Mouse (Mus musculus) right cerebral cortex, postnatal 36 days (tissue): Measurements from ENCODE around the gene Ccdc162.
"Not testable (repeated sequence)": the region's sequence is repeated elsewhere in the genome, so short reads cannot be mapped to it uniquely, and the experiment has no call there.

ENCODE experiments used
- DNase-seq, 2 experiments: peaks; one replicate each; pipeline ENCODE4 v3.0.0; 2022; ENCODE audit warnings: low spot score in 2 of 2, mixed read lengths in 1 of 2

Ccdc162 gene

DNA sequence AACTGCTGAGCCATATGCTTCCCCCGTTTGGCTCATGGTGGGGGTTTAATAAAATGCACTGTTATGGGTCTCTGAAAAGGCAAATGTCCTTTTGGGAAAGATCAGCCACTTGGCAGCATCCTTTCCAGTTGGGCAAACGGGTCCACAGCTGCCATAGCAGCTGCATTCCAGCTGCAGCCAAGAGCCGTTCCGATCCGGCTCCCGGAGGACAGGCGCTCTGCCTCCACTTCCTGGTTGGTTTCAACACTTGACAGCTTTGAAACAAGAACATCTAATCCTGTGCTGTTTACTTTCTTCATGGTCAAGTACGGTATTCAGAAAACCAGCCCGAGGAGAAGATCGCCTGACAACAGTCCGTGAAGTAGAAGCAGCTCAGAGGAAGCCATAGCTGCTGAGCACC lies 19.4 kb downstream of the Ccdc162 start:
- DNase-seq, result no peak

DNA sequence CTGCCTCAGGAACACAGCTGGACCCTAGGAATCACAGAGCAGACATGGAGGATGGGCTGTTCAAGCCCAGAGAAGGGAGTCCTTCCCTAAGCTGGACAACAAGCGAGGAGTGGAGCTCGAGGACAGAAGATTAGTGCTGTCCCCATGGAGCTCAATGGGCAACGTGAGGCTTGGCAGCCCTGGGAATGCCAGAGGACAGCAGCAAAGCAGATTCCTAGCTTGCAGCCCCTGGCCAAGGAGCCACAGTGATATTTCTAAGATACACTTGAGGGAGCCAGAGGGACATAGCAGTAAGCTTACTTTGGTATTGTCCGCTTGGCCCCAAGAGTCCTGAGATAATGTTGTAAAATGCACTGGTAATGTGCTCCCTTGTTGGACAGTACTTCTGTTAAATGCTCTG lies 25.5 kb downstream of the Ccdc162 start:
- no peak for DNase-seq

DNA sequence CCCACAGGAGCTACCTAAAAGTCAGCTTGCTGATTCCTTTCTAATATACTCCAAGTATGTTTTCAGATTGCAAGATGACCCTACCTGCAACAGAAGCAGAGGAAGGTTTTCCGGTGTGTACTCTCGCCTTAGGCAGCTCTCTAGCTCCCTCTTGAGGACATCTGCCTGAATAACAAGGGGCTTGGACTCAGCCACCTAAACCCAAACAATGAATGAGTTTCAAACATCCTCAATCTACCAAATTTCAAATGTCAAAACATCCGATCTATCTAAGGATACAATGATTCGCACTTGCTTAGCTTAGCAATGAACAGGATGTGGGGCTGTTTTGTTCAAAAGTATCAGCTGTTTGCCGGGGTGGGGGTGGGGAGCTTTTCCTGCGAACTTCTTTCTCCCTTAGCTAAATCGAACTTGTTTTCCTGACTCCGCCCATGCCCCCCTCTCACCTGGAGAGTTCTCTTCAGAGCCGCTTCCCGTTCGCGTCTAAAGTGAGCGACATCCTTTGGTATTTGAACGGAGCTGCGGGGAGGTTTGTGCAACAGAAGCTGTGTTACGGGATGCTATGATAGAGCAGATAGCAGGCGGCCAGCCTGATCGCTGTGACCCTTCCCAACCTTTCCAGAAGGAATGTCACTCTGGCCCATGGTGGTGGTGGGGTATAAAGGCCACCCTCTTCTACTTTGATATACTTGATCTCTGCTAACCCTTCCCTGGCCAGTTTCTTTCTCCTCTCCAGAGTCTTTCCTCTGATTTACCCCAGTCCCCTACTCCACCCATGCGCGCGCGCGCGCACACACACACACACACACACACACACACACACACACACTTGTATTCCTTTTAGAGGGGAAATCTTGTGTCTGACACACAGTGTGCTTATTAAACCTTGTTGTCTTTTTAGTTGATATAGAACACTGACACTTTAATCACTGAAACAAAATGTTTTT lies 26.2 kb downstream of the Ccdc162 start:
- peak; percentile 15 to 16 for DNase-seq

DNA sequence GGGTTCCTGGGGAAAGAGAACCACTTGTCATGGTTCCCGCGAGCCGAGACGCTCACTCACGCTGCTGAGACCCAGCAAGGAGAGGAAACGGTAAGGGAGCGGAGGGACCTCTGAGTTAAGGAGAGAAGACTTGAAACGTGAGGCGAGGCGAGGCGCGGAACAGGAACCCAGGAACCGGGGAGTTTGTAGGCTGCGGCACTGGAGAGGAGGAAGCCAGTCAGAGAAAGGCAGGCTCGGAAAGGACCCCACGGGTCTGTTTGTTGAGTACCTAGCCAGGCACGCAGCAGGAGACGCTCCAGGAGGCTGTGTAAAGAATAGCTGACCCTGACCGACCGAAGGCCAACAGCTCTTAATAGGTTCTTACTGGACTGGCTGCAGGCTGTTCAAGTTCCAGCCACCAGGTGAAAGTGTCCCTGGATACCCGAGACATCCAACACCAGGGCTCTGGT lies 31.9 kb downstream of the Ccdc162 start:
- DNase-seq, result no peak

DNA sequence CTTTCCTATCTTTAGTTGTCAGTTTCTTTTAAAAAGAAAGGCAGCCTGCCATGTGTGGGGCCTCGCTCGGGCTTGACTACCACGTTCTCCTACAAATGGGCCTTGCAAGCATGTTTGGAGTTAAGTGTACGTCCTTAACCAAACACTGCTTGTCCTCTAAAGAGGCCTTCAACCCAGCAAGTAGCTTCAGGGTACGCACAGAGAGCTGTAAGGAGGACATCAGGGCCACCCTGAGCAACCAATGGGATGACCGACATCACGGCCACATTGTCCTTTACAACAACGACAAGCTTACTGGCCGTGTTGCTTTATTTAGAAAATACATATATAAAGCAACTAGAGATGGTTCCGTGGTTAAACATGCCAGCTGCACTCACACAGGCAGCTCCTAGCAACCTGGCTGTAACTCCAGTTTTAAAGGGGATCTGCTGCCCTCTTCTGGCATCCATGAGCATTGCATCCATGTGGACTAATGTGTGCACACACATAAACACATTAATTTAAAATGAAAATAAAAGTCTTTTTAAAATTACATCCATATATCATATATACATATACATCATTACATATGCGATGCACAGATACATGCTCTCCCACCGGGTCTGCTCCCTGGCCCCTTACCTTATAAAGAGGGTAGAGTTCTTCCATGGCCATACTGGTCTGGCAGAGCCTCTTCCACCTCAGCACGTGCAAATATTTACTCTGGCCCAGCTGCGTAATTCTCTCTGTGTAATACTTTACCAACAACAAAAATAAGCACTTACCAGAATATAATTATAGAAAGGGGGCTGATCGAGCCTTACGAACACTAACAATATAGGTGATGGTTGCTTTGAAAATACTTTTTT lies 33.7 kb downstream of the Ccdc162 start:
- DNase-seq, result peak; percentile 71 to 72

DNA sequence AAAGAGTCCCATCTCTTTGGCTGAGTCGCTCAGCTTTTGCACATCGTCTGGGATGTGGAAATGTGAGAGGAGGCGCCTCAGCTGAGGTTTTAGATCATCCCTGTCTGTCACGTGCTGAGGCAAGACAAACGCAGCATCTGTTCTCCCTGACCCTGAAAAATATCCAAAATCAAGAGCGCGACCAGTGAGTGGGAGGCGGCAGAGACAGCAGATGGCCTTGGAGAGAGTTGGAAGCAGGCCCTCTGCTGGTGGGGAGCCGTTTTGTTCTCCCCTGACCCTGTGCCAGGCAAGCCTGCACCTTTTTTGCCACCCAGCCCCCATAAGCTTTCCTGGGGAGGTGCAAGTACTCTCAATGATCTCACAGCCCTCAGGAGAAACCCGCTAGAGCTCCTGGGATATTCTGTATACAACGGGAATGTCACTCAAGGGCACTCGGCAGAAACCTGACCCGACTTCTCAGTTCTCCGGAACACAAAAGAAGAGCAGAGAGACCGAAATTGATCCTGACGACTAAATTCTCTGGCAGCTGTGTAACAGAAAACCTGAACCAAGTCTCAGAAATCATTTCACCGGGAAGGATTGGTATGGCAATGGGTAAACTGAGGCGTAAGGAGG lies 37.6 kb downstream of the Ccdc162 start:
- peak; percentile 64 to 72 for DNase-seq

DNA sequence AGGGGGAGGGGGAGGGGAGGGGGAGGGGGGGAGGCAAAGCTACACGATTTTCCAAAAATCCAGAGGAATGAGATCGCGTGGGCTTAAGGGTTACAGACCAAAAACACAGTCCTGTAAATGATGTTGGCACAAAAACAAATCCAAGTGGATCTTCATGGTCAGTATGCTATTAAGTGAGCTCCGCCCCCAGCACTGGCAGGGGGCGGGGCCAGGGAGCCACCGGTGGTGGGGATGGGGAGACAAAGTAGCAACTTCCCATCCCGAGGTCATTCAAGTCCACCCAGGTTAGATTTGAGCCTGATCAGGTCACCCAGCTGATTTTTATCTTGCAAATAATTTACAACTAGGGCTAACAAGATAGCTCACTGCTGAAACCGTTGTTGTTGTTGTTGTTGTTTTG lies 39.0 kb downstream of the Ccdc162 start:
- no peak for DNase-seq

DNA sequence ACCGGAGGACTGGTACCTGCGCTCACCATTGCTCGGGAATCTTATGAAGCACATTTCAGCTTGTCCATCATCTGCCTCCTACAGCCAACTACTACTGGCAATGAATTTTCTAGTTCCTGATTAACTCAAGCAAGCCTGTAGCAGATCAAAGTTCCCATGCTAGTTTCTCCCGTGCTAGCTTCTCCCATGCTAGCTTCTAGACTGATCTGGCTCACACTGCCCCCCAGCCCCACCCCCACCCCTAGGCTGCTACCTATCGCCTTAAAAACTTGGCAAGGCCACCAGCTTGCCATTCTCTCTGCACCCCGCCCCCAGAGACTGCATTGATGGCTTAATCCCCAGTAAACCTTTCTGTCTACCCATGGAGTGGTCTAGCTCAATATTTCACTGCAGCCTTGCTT lies 39.8 kb downstream of the Ccdc162 start:
- DNase-seq, result no peak

DNA sequence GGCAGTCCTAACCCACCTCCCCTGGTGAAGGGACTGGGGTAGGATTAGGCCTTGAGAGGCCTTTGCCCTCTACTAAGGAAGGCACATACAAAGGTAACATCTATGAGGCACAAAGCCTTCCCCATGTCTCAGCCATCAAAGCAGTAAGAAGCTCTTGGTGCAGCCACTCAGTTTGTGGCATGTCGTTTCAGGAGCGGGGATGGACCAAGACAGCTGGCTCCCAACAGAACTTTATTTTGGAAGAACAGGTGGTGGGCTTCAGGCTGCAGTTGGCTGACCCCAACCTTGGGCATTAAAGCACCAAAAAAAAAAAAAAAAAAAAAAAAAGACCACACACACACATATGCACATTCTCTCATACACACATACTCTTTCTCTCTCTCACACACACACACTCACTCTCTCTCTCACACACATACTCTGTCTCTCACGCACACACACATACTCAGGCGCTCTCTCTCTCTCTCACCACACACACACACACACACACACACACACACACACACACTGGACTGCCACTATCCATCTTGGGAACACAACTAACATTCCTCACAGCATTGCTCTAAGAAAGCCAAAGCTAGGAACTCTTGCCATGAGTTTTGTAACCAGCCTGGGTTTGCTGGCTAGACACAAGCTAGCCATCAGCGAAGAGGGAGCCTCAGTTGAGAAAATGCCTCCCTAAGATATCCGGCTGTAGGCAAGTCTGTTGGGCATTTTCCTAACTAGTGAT lies 40.4 kb downstream of the Ccdc162 start:
- no peak for DNase-seq

DNA sequence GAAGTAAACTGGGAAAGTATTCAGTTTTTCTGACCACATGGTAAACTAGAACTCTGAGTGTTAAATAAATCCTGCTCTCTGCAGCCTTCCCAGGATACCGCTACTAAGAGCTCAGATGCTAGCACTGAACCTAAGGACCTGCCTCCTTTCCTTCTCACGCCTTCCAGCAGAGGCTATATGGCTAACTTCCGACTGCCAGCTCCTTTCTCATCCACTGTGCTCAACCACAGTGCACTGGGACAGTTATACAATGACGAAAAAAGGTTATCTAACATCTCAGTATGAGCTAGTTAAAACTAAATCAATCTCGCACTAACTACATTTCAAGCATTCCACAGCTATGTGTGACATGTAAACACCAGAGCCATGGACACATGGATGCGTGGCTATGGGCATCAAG lies 41.2 kb downstream of the Ccdc162 start:
- no peak for DNase-seq

DNA sequence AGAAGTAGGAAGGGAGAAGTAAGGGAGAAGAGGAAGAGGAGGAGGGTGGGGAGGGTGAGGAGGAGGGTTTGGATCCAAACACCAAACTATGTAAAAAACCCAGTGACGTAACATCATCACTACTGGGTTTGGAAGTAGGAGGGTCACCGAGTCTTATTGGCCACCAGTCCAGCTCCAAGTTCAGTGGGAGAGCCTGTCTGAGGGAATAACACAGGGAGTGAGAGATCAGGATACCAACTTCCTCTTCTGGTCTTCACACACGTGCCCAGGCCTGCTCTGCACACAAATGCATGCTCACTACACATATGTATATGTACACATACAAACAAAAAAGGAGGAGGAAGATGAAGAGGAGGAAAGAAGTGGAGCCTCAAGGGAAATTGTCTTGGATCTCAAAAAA lies 42.1 kb downstream of the Ccdc162 start:
- no peak for DNase-seq

DNA sequence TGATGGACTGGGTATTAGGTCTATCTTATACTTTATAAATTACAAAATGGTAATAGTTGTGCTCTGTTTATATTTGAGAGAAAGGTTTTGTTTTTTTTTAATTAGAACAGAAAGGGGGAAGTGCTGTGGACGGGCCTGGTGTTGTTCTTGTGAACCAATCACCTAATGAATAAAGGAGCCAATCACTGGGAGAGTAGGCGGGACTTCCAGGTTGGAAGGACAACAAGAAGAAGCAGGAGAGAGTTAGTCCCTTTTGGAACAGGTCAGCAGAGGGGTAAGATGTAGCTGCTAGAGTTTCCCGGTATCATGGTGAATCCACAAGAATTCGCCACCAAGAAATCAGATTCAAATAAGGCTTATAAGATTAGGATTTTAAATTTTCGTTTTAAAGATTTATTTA lies 46.2 kb downstream of the Ccdc162 start:
- no peak for DNase-seq

DNA sequence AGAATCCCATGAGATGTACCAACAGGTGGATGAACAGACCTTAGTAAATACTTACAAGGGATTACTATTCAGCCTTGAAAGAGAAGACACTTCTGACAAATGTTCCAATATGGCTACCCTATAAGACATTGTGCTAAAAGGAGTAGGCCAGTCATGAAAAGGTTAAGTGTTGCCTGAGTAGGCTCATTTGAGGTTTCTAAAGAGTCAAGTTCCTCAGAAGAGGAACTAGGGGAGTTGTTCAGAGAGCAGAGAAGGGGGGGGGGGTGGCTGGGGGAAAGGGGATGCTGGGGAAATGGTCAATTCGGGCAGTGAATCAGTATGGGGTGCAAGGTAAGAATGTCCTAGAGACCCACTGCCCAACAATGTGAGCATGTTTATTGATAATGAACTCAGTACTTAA lies 50.9 kb downstream of the Ccdc162 start:
- DNase-seq, result no peak

DNA sequence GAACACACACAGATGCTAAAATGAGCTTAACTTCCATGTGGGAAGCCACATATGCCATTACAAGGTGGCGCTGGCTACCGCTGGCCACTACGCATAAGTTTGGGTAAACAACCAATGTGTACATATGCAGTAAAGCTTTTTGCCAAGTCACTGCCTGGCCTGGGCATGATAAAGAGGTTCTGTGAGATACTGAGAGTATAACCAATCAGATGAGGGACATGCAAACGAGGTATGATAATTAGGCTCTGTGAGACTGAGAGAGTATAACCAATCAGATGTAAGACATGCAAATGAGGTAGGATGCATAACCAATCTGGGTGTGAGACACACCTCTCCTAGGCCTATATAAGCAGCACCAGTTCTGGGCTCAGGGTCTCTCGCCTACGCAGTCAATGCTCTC lies 56.8 kb downstream of the Ccdc162 start:
- DNase-seq, result not testable (repeated sequence)

DNA sequence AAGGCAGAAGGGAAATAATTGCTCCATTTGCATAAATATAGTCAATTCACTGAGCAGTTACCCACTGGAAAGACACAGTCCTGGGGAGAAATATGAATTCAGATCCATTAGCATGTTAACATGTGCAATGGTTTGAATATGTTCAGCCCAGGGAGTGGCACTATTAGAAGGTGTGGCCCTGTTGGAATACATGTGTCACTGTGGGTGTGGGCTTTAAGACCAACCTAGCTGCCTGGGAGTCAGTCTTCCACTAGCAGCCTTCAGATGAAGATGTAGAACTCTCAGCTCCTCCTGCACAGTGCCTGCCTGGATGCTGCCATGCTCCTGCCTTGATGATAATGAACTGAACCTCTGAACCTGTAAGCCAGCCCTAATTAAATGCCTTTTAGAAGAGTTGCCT lies 60.8 kb downstream of the Ccdc162 start:
- not testable (repeated sequence) for DNase-seq

DNA sequence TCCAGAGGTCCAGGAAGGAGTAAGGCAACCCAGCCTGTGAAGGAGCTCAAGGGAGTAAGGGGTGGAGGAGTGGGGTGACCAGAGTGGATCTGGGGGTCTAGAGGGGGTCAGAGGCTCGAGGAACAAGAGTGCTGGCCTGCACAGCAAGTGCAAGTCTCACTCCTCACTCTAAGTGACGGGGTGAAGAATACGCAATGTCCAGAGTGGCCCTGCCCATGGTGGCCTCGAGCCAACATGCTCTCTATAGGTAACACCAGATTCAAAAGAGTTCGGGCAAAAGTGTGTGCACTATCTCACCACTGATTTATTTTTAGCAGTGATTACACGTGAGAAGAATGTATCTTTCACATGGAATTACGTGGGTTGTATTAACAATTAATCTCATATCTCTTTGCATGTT lies 63.4 kb downstream of the Ccdc162 start:
- no peak for DNase-seq

DNA sequence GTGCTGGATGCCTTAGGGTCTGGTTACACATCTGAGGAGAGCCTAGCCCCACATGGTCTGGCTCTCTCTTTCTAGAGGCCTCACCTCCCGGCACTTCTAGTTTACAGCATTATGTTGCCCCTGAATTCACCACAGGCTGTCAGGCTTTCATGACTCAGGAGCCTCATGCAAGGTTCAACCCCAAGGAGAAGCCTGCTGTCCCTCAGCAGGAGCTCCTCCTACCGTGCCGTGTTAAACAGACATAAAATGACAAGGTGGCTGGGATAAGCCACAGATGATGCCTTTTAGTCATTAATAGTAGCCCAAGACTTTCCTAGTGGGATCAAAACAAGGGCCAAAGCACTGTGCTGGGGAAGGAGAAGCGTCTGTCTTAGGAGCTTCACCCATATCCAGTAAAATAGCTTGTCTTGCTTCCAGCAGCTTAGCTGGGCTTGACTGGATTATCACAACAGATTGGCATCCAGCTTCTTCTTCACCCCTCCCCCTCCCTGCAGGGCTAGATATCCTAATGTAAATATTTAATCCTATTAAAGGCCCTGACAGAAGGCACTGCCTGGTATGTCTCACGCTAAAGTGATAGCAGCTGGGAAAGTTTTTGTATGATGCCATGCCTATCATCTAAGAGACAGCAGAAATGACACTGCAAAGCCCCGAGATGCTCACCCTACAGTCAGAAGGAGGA lies 64.2 kb downstream of the Ccdc162 start:
- DNase-seq, result no peak

DNA sequence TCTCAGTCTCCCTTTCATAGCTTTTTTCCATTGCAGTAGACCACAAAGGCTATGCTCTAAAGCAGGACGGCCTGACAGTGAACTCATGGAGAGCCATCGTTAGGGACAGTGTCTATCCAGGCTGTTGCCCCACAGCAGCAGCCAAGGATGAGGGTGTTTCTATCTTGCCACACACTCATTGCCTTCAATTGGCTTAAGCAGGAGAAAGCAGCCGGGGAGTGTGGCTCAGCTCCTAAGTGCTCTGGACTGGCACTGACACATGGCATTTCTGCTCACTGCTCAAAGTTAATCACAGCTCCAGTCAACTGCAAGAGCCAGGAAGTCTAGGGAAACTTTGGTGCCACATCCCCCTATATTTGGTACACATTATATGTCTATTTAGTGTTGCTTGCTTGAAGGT lies 64.9 kb downstream of the Ccdc162 start:
- no peak for DNase-seq

DNA sequence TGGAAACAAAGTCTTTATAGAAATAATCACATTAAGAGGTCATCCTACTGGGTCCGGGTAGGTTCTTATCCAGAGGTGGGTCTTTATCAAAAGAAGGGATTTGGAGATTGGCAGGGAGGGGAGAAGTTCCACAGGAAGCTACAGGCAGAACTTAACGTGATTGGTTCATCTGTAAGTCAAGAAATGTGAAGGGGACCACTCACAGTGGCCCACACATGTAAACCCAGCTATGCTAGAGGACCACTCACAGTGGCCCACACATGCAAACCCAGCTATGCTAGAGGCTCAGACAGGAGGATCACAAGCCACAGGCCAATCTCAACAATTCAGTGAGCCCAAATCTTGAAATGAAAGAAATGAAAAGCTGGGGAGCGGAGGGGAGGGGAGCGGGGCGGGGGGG lies 67.2 kb downstream of the Ccdc162 start:
- no peak for DNase-seq

DNA sequence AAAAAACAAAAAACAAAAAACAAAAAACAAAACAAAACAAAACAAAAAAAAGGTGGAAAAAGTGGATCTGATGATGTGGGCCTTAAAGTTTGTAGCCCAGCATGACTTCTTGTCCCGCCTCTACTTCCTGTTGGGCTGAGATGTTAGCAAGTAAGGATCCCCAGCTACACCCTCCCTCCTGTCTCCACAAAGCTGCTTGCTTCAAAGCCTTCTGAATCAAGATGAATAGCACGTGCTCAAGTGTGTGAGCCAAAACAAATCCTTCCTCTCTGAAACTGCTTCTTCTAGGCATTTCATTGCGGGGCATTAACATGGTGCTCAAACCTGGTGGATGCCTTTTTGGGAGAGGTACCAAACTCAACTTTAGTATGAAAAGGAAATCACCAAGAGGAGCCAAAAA lies 77.7 kb downstream of the Ccdc162 start:
- no peak for DNase-seq
